Mouse (Mus musculus) ES-E14 (cell line): ENCODE data around the gene Spats2l. TPM values are rescaled to one million over a fixed set of nuclear protein-coding genes. Genes with fewer than 3 reads are reported as not detected.

ENCODE experiments used
- DNase-seq: peaks from one replicate; pipeline ENCODE4 v3.0.0-alpha.2; 2013; ENCODE audit warnings: low read depth, low spot score
- H3K27ac ChIP-seq: 2 replicates; pipeline ENCODE4 v1.5.1; 2012; ENCODE audit warnings: low read depth, mild to moderate bottlenecking, low read length, moderate library complexity, mixed read lengths; ENCODE audit not compliant: poor library complexity, insufficient read depth, severe bottlenecking
- H3K36me3 ChIP-seq: 2 replicates; pipeline ENCODE4 v1.6.1; 2012; ENCODE audit warnings: mild to moderate bottlenecking, low read length, moderate library complexity, mixed read lengths; ENCODE audit not compliant: control insufficient read depth, poor library complexity, insufficient read depth, severe bottlenecking
- H3K4me1 ChIP-seq, 2 experiments: fragments of 150-350 bp in 1 of 2; sonication (generic) in 1 of 2; 2 replicates each; pipeline ENCODE4 v1.6.1; 2012; ENCODE audit warnings: low read length in 2 of 2, mild to moderate bottlenecking in 1 of 2, mixed read lengths in 1 of 2; ENCODE audit not compliant: control insufficient read depth in 2 of 2, insufficient read depth in 2 of 2, poor library complexity in 1 of 2
- H3K4me3 ChIP-seq, 2 experiments: fragments of 150-350 bp in 1 of 2; sonication (generic) in 1 of 2; 2 replicates each; pipeline ENCODE4 v1.5.1; 2012; ENCODE audit warnings: low read length in 2 of 2, low read depth in 1 of 2, mild to moderate bottlenecking in 1 of 2, mixed read lengths in 1 of 2; ENCODE audit not compliant: insufficient read depth in 1 of 2, poor library complexity in 1 of 2, severe bottlenecking in 1 of 2
- H3K9ac ChIP-seq: 2 replicates; pipeline ENCODE4 v1.6.1; 2012; ENCODE audit warnings: low read depth, mild to moderate bottlenecking, low read length, mixed read lengths; ENCODE audit not compliant: poor library complexity, insufficient read depth, severe bottlenecking
- H3K9me3 ChIP-seq: fragments of 150-350 bp; sonication (generic); 2 replicates; pipeline ENCODE4 v1.6.1; 2012; ENCODE audit warnings: low read depth, mild to moderate bottlenecking, low read length; ENCODE audit not compliant: control insufficient read depth, insufficient read depth
- CHD2 ChIP-seq: IDR thresholded peaks from 2 replicates; pipeline ENCODE4 v1.6.1; 2014; ENCODE audit warnings: mild to moderate bottlenecking, low read depth, low read length, inconsistent platforms
- HCFC1 ChIP-seq: IDR thresholded peaks from 2 replicates; pipeline ENCODE4 v1.6.1; 2012; ENCODE audit warnings: low read length, inconsistent platforms, borderline replicate concordance; ENCODE audit not compliant: insufficient read depth
- MAFK ChIP-seq: IDR thresholded peaks from 2 replicates; pipeline ENCODE4 v1.6.1; 2014; ENCODE audit warnings: mild to moderate bottlenecking, low read depth, low read length, inconsistent platforms; ENCODE audit not compliant: insufficient read depth
- ZC3H11A ChIP-seq: IDR thresholded peaks from 2 replicates; pipeline ENCODE4 v1.6.1; 2012; ENCODE audit warnings: low read depth, mild to moderate bottlenecking, inconsistent platforms, low read length, borderline replicate concordance
- ZNF384 ChIP-seq: IDR thresholded peaks from 2 replicates; pipeline ENCODE4 v1.6.1; 2012; ENCODE audit warnings: low read depth, low read length, inconsistent platforms
- in situ Hi-C, 2 experiments: fragments of 600-800 bp; cut with MboI; formaldehyde crosslinking; loops; one replicate each; pipeline ENCODE4 v1.15.1; 2025; ENCODE audit warnings: low sequenced_read_pairs in 2 of 2, inconsistent platforms in 1 of 2; ENCODE audit not compliant: unreplicated experiment in 2 of 2
- total RNA-seq: library from RNA; depleted of rRNA; stranded (reverse); fragments of 300-350 nt; gene quantifications from 2 replicates; pipeline ENCODE4 v1.2.3, GENCODE M21; 2012; rRNA removed

The Spats2l gene
- total RNA-seq, 1 experiment, result 2.3 TPM

GRCm38 (mm10) chr1:57991277-57991676, 217.3 kb downstream of the Spats2l start:
- Histone ChIP-seq H3K9me3 (no peaks in the 10 kb centered on the region), H3K27ac (no peak overlapping the region), H3K4me1 (peaks cover 3 to 7% of the 10 kb centered on the region in 2 experiments; a peak in 3 of 4 replicates), H3K9ac (no peak overlapping the region), H3K36me3 (no peaks in the 10 kb centered on the region), H3K4me3 (no peak overlapping the region)
- DNase-seq, result no peak
- TF ChIP-seq ZC3H11A (no peak), CHD2 (no peak), ZNF384 (no peak), HCFC1 (no peak), MAFK (no peak)
- in situ Hi-C loops, result no loop called here

DNA sequence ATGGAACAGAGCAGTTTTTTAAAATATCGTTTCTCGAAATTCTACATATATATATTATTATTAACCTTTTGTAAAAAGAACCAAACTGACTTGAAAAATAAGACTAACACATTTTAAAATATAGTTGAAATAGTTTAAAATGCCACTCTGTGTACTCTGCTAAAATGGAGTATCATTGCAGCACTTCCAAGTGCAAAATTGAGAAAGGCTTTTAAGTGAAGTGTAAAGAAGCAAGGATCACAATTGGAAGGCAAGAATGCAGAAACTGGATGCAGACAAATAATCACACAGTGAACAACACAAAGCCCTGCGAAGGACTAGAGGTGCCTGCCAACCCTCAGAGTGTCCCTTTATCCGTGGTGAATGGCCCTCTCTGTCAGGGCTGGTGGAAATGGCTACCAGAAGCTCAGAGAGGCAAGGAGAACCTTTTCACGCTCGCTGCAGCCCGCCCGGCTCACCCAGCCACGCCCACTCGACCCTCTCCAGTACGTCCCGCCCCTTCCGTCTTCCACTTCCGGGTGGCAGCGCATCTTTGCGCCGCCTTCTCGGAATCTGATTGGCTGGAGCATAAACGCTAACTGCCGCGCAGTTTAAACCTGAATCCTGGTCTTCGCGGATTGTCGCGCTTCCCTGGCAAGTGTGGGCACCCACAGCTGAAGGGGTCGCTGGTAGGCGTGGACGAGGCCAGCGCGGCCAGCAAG, 221.6 kb downstream of the Spats2l start, which contains the start of gene Sgo2a:
TSS of gene Sgo2a (plus strand) at position 540 of the 701 bp plus-strand sequence.
- in situ Hi-C loops, result no loop called here
- peak within 1 kb of the TSS; percentile 74 for H3K27ac ChIP-seq
- H3K9me3 ChIP-seq, result no peaks in the 10 kb centered on the region
- peaks cover 4 to 16% of the 10 kb centered on the region in 2 experiments; a peak in 3 of 4 replicates for H3K4me1 ChIP-seq
- H3K4me3 ChIP-seq, result peak within 1 kb of the TSS; percentile 92 to 97
- TF ChIP-seq HCFC1 (0 out of 2 replicates have a peak, but pooled peaks have one; percentile 13), CHD2 (no peak; the same call in 1 of the 2 replicates), MAFK (no peak)
- peak; percentile 95 for DNase-seq
- no peaks in the 10 kb centered on the region; the same call in 1 of the 2 replicates for H3K36me3 ChIP-seq
- peak within 1 kb of the TSS; percentile 95 for H3K9ac ChIP-seq

DNA sequence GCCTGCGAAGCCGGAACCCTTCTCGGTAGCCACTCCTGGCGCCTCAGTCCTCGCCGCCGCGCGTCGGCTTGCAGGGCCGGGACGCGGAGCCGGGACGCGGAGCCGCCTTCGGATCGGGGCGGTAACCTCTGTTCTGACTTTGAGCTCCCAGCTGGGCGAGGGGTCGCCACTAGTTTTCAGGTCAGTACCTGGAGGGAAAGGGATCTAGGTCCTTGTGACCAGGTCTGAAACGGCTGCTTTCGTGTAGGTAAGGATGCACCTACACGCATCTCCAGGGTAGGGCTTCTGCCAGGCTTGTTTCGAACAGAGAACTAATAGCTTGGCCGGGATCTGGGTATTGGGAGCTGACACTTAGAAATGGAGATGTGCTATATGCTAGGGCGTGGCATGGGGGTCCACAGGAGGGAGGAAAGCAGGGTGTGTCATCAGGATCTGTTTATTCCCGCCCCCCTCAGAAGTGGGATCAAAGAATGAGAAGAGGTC, 222.2 kb downstream of the Spats2l start:
- H3K27ac ChIP-seq, result peak overlapping the region; percentile 74
- H3K9ac ChIP-seq, result peak overlapping the region; percentile 95
- TF ChIP-seq MAFK (no peak), HCFC1 (no peak), ZC3H11A (no peak)
- H3K36me3 ChIP-seq, result peaks cover 4% of the 10 kb centered on the region
- no peak for DNase-seq
- in situ Hi-C loops, result no loop called here
- peaks cover 4 to 14% of the 10 kb centered on the region in 2 experiments; a peak in 3 of 4 replicates for H3K4me1 ChIP-seq
- H3K9me3 ChIP-seq, result no peaks in the 10 kb centered on the region
- peak overlapping the region; percentile 92 to 97 for H3K4me3 ChIP-seq

Other genes starting within 250 kb of the Spats2l start
- 29.6 and 30.5 TPM in 2 replicates for gene Sgo2a, start 221.8 kb downstream of the Spats2l start, total RNA-seq
- gene Kctd18, start 244.8 kb downstream of the Spats2l start, total RNA-seq, result 12.4 and 13.5 TPM in 2 replicates